Mouse (Mus musculus): ENCODE results near the gene Plekha6. TPM values are rescaled to one million over a fixed set of nuclear protein-coding genes. Genes with fewer than 3 reads are reported as not detected.

The Plekha6 gene
- polyA plus RNA-seq, 1 experiment, result 2.6 TPM

DNA sequence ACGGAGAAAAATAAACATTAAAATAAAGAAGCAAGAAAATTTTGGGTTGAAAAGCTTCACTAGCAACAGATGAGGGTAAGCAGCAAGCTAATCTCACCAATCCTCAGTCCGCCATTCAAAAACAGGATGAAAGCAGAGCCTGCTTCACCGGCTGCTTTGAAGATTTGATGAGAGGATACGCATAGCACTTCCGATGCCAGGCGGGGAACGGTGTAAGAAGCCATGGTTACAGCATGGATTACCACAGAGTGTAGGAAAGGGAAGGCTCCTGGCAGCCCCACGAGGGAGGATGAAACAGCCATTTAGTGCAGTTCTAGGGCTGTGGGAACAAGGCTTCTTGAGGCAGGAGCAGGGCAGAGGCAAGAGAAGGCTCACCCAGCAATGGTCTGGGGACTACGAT, 187.8 kb downstream of the Plekha6 start:
- Histone ChIP-seq H3K27ac (ENCODE audit: insufficient read depth, low read length) (no peak overlapping the region), H3K4me3 (ENCODE audit: insufficient read depth, low read length) (no peak overlapping the region), H3K4me1 (ENCODE audit: control insufficient read depth, insufficient read depth, low read length) (no peaks in the 10 kb centered on the region)
- no peak for TF ChIP-seq CTCF (IDR thresholded peaks at IDR 0.05; ENCODE audit: borderline replicate concordance, insufficient read depth, low read length)
- no peak for TF ChIP-seq POLR2A (IDR thresholded peaks at IDR 0.05; ENCODE audit: low read depth, low read length)

Other genes with a start within 250 kb of the Plekha6 start
- 97.1 and 122 TPM in 2 replicates for gene Mdm4, start 133.6 kb upstream of the Plekha6 start, polyA plus RNA-seq (2011; ENCODE audit: insufficient read length, low read depth, missing spikeins)
- gene Pik3c2b, start 118.5 kb upstream of the Plekha6 start, polyA plus RNA-seq (2011; ENCODE audit: insufficient read length, low read depth, missing spikeins), result 2.5 and 3.2 TPM in 2 replicates
- gene Ppp1r15b, start 33.1 kb upstream of the Plekha6 start, polyA plus RNA-seq (2011; ENCODE audit: insufficient read length, low read depth, missing spikeins), result 55.8 and 63.3 TPM in 2 replicates
- gene Golt1a, start 145.6 kb downstream of the Plekha6 start, polyA plus RNA-seq (2011; ENCODE audit: insufficient read length, low read depth, missing spikeins), result not detected in 2 replicates
- gene Kiss1, start 157.7 kb downstream of the Plekha6 start, polyA plus RNA-seq (2011; ENCODE audit: insufficient read length, low read depth, missing spikeins), result not detected in 2 replicates
- not detected in 2 replicates for gene Ren1, start 186.3 kb downstream of the Plekha6 start, polyA plus RNA-seq (2011; ENCODE audit: insufficient read length, low read depth, missing spikeins)
- gene Etnk2, start 199.4 kb downstream of the Plekha6 start, polyA plus RNA-seq (2011; ENCODE audit: insufficient read length, low read depth, missing spikeins), result 0.25 TPM in 1 of 2 replicates, not detected in the other

Measured in embryonic fibroblast, embryonic 13.5 days (primary cell).